Comparison of ENCODE assay signal across 8 mouse cellular contexts in genomic region chr17:34347606-34348308, GRCm38 (mm10). TPM values are rescaled to one million over a fixed set of nuclear protein-coding genes. Genes with fewer than 3 reads are reported as not detected.
DNase-seq lines count a peak whose midpoint lies in the region; ATAC-seq and TF ChIP-seq lines count a peak whose summit lies in the region.
"Had no signal": no experiment of that assay in that cellular context is flagged by ENCODE, and none has a peak within 500 bp of the region (broad histone marks: within the 10 kb centered on the region; RNA-seq: fewer than 3 reads in every experiment).

No protein-coding gene starts in this region.

- no peaks in the 10 kb centered on the region for H3K36me3 ChIP-seq in liver, adult 2 months (ENCODE audit: control insufficient read depth, insufficient read depth, low read length)
- H3K36me3 ChIP-seq in liver, embryonic 11.5 days (ENCODE audit: control insufficient read depth, insufficient read depth, low read length) = no peaks in the 10 kb centered on the region
- H3K36me3 ChIP-seq in lung, postnatal 0 days (ENCODE audit: insufficient read depth, low read length) = no peaks in the 10 kb centered on the region
- H3K36me3 ChIP-seq in forebrain, embryonic 16.5 days (ENCODE audit: control insufficient read depth, insufficient read depth) = no peaks in the 10 kb centered on the region

- 47% methylated on average over 6 of the region's 6 CpGs for WGBS in liver, adult 2 months
- 50% methylated on average over 6 of the region's 6 CpGs for WGBS in liver, embryonic 11.5 days
- WGBS in lung, postnatal 0 days = 52% methylated on average over 6 of the region's 6 CpGs
- WGBS in forebrain, embryonic 16.5 days = 74% methylated on average over 6 of the region's 6 CpGs

- no peaks in the 10 kb centered on the region for H3K27me3 ChIP-seq in liver, adult 2 months (ENCODE audit: control insufficient read depth, insufficient read depth, low read length)
- H3K27me3 ChIP-seq in liver, embryonic 11.5 days (replicated peaks; ENCODE audit: control insufficient read depth, insufficient read depth, low read length) = no peaks in the 10 kb centered on the region
- H3K27me3 ChIP-seq in lung, postnatal 0 days (replicated peaks; ENCODE audit: insufficient read depth, low read length) = peaks cover 4% of the 10 kb centered on the region; the same call in 1 of the 2 replicates
- 0 out of 2 replicates have a peak, but pooled peaks cover 2% of the 10 kb centered on the region for H3K27me3 ChIP-seq in forebrain, embryonic 16.5 days (replicated peaks; ENCODE audit: control insufficient read depth, insufficient read depth, low read length)

- no peak for TF ChIP-seq EP300 in lung, postnatal 0 days (IDR thresholded peaks at IDR 0.05)

- ATAC-seq in liver, embryonic 11.5 days (replicated peaks; ENCODE audit: low FRiP score) = no peak
- ATAC-seq in lung, postnatal 0 days = no peak; the same call in 1 of the 2 replicates
- ATAC-seq in forebrain, embryonic 16.5 days = no peak

- H3K9ac ChIP-seq in liver, adult 2 months (ENCODE audit: low read depth, low read length) = no peak overlapping the region
- no peak overlapping the region for H3K9ac ChIP-seq in liver, embryonic 11.5 days (ENCODE audit: low read depth, low read length)
- H3K9ac ChIP-seq in lung, postnatal 0 days (replicated peaks; ENCODE audit: low read depth) = no peak overlapping the region
- no peak overlapping the region for H3K9ac ChIP-seq in forebrain, embryonic 16.5 days (replicated peaks; ENCODE audit: low read depth, low read length)

- peak; percentile 49 for DNase-seq in liver, adult 2 months (ENCODE audit: extremely low read depth, low read depth, low spot score)
- DNase-seq in liver, embryonic 11.5 days (ENCODE audit: low spot score) = no peak
- peak; percentile 14 to 25 for DNase-seq in adrenal gland, postnatal 36 days
- DNase-seq in kidney, adult 8-10 months = peak; percentile 29 to 68
- DNase-seq in lung, postnatal 0 days (ENCODE audit: low spot score) = peak; percentile 41
- peak; percentile 52 to 77 for DNase-seq in spleen, postnatal 14 days (ENCODE audit: low spot score in 2 of 2)

- no peak overlapping the region for H3K27ac ChIP-seq in liver, adult 2 months (replicated peaks; ENCODE audit: insufficient read depth, low read depth, low read length)
- H3K27ac ChIP-seq in liver, embryonic 11.5 days (ENCODE audit: low read depth, low read length) = no peak overlapping the region
- H3K27ac ChIP-seq in lung, postnatal 0 days (ENCODE audit: low read length) = no peak overlapping the region
- H3K27ac ChIP-seq in forebrain, embryonic 16.5 days (ENCODE audit: low read length) = no peak overlapping the region

- no peak for TF ChIP-seq POLR2A in liver, adult 2 months (IDR thresholded peaks at IDR 0.05; ENCODE audit: extremely low read depth, insufficient read depth, low read length)

- no peak for TF ChIP-seq CTCF in liver, adult 2 months (IDR thresholded peaks at IDR 0.05; ENCODE audit: low read depth, low read length)
- TF ChIP-seq CTCF in lung, postnatal 0 days (IDR thresholded peaks at IDR 0.05) = no peak

- no peaks in the 10 kb centered on the region for H3K4me1 ChIP-seq in liver, adult 2 months (ENCODE audit: control insufficient read depth, insufficient read depth, low read length)
- no peaks in the 10 kb centered on the region for H3K4me1 ChIP-seq in liver, embryonic 11.5 days (replicated peaks; ENCODE audit: control insufficient read depth, insufficient read depth, low read length)
- no peaks in the 10 kb centered on the region for H3K4me1 ChIP-seq in lung, postnatal 0 days (ENCODE audit: insufficient read depth, low read depth, low read length)
- H3K4me1 ChIP-seq in forebrain, embryonic 16.5 days (replicated peaks; ENCODE audit: control insufficient read depth, insufficient read depth, low read length) = no peaks in the 10 kb centered on the region

- no peak overlapping the region for H3K4me3 ChIP-seq in liver, adult 2 months (ENCODE audit: insufficient read depth, low read depth, low read length)
- no peak overlapping the region for H3K4me3 ChIP-seq in liver, embryonic 11.5 days (ENCODE audit: low read depth, low read length)
- no peak overlapping the region for H3K4me3 ChIP-seq in lung, postnatal 0 days (ENCODE audit: low read depth, low read length)
- no peak overlapping the region for H3K4me3 ChIP-seq in forebrain, embryonic 16.5 days (replicated peaks; ENCODE audit: low read length)

- no peaks in the 10 kb centered on the region for H3K9me3 ChIP-seq in liver, embryonic 11.5 days (ENCODE audit: control insufficient read depth, low read length)
- no peaks in the 10 kb centered on the region for H3K9me3 ChIP-seq in lung, postnatal 0 days (ENCODE audit: low read length)
- no peaks in the 10 kb centered on the region for H3K9me3 ChIP-seq in forebrain, embryonic 16.5 days (ENCODE audit: control insufficient read depth, low read length)

- no peaks in the 10 kb centered on the region for H3K79me2 ChIP-seq in liver, adult 2 months (ENCODE audit: control insufficient read depth, insufficient read depth, low read length)

- H3K4me2 ChIP-seq in liver, embryonic 11.5 days = no peak overlapping the region
- no peak overlapping the region for H3K4me2 ChIP-seq in lung, postnatal 0 days (replicated peaks; ENCODE audit: low read depth, low read length)
- H3K4me2 ChIP-seq in forebrain, embryonic 16.5 days (ENCODE audit: low read length) = no peak overlapping the region

RNA-seq across cellular contexts. Expression of gene Btnl2, which starts 6.9 kb away (rescaled TPM):
- total RNA-seq in liver, adult 2 months (2014; rRNA removed) = 0.09 TPM in 1 of 2 replicates, not detected in the other
- 0.05 TPM in 1 of 2 replicates, not detected in the other for polyA plus RNA-seq in liver, adult 2 months (2012; rRNA removed)
- not detected in 2 replicates for polyA plus RNA-seq in liver, embryonic 11.5 days (2014; fragmentation: Nextera tagmentation; extraction: Ambion mirVana)
- under 1 TPM; 0.23 to 0.30 TPM for total RNA-seq in adrenal gland, postnatal 36 days (2021)
- 0.07 TPM in 1 of 2 replicates, not detected in the other for polyA plus RNA-seq in lung, postnatal 0 days (2015; fragmentation: Nextera tagmentation; extraction: Ambion mirVana)
- polyA plus RNA-seq in forebrain, embryonic 16.5 days (2015; fragmentation: Nextera tagmentation; extraction: Ambion mirVana) = not detected in 2 replicates

RNA-seq across cellular contexts. Expression of gene H2-Eb2, which starts 22.3 kb away (rescaled TPM):
- total RNA-seq in liver, adult 2 months (2014; rRNA removed) = 0.09 and 0.13 TPM in 2 replicates
- 0.16 TPM in 1 of 2 replicates, not detected in the other for polyA plus RNA-seq in liver, adult 2 months (2012; rRNA removed)
- polyA plus RNA-seq in liver, embryonic 11.5 days (2014; fragmentation: Nextera tagmentation; extraction: Ambion mirVana) = not detected in 2 replicates
- not detected for total RNA-seq in adrenal gland, postnatal 36 days (2021)
- not detected in 2 replicates for polyA plus RNA-seq in lung, postnatal 0 days (2015; fragmentation: Nextera tagmentation; extraction: Ambion mirVana)
- polyA plus RNA-seq in forebrain, embryonic 16.5 days (2015; fragmentation: Nextera tagmentation; extraction: Ambion mirVana) = not detected in 2 replicates

RNA-seq across cellular contexts. Expression of gene Btnl1, which starts 29.2 kb away (rescaled TPM):
- not detected in 2 replicates for total RNA-seq in liver, adult 2 months (2014; rRNA removed)
- not detected in 2 replicates for polyA plus RNA-seq in liver, adult 2 months (2012; rRNA removed)
- not detected in 2 replicates for polyA plus RNA-seq in liver, embryonic 11.5 days (2014; fragmentation: Nextera tagmentation; extraction: Ambion mirVana)
- not detected for total RNA-seq in adrenal gland, postnatal 36 days (2021)
- not detected in 2 replicates for polyA plus RNA-seq in lung, postnatal 0 days (2015; fragmentation: Nextera tagmentation; extraction: Ambion mirVana)
- polyA plus RNA-seq in forebrain, embryonic 16.5 days (2015; fragmentation: Nextera tagmentation; extraction: Ambion mirVana) = not detected in 2 replicates
- polyA plus RNA-seq: lung, embryonic 16.5 days had no signal

RNA-seq across cellular contexts. Expression of gene H2-Eb1, which starts 42.1 kb away (rescaled TPM):
- total RNA-seq in liver, adult 2 months (2014; rRNA removed) = 18.5 and 38.0 TPM in 2 replicates
- polyA plus RNA-seq in liver, adult 2 months (2012; rRNA removed) = 23.3 and 39.5 TPM in 2 replicates
- polyA plus RNA-seq in liver, embryonic 11.5 days (2014; fragmentation: Nextera tagmentation; extraction: Ambion mirVana) = 0.23 and 0.63 TPM in 2 replicates
- 10 to 100 TPM; 52.3 to 94.3 TPM for total RNA-seq in adrenal gland, postnatal 36 days (2021)
- polyA plus RNA-seq in lung, postnatal 0 days (2015; fragmentation: Nextera tagmentation; extraction: Ambion mirVana) = 11.9 and 12.6 TPM in 2 replicates
- 0.82 and 1.0 TPM in 2 replicates for polyA plus RNA-seq in forebrain, embryonic 16.5 days (2015; fragmentation: Nextera tagmentation; extraction: Ambion mirVana)

RNA-seq across cellular contexts. Expression of gene BC051142, which starts 50.9 kb away (rescaled TPM):
- not detected in 2 replicates for total RNA-seq in liver, adult 2 months (2014; rRNA removed)
- polyA plus RNA-seq in liver, adult 2 months (2012; rRNA removed) = 0.06 TPM in 1 of 2 replicates, not detected in the other
- polyA plus RNA-seq in liver, embryonic 11.5 days (2014; fragmentation: Nextera tagmentation; extraction: Ambion mirVana) = 0.41 TPM in 1 of 2 replicates, not detected in the other
- total RNA-seq in adrenal gland, postnatal 36 days (2021) = 1 to 10 TPM; 1.2 to 1.8 TPM
- polyA plus RNA-seq in lung, postnatal 0 days (2015; fragmentation: Nextera tagmentation; extraction: Ambion mirVana) = 0.24 and 0.74 TPM in 2 replicates
- polyA plus RNA-seq in forebrain, embryonic 16.5 days (2015; fragmentation: Nextera tagmentation; extraction: Ambion mirVana) = 2.6 and 4.4 TPM in 2 replicates
